Mouse (Mus musculus) kidney, adult 9 months (tissue): ENCODE results near the gene Map3k13.
"Not testable (repeated sequence)": the region's sequence is repeated elsewhere in the genome, so short reads cannot be mapped to it uniquely, and the experiment has no call there.

Experiments
- DNase-seq: peaks from one replicate; pipeline ENCODE4 v3.0.0; 2022

Gene Map3k13

DNA sequence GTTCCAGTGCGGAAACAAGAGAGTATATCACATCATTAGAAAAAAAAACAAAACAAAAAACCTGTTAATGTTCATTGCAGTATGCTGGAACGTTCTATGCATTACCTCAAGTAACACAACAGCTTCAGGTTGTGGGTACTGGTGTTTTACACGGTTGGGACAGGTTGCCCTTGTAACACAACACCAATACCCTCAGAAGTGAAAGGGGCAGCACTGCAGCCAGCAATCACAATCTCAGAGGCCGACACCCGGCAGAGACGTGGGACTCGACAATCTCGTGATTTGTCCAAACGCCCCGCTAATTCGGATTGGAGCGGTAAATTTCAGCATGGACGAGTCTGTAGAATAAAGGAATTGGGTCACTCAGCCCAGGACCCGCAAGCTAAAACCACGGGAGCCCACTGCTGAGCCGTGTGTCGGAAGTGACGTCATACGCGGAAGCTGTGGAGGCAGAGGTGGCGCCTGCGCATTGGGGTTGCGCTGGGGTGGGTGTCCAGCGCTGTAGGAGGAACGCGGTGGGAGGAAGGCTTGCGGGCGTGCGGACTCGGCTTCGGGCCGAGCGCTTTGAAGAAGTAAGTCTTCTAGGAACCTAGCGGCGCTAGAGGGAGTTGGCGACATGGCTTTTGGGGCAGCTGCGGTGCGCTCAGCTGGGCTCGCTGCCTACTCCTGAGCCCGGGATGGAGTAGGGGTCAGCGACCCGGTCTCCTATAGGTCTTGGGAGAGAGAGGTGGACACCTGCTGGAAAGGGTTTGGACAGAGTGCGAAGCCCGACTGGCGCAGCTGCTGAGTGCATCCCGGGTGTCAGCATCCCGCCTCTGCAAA is at the start of gene Map3k13:
Gene Map3k13 (plus strand): TSS at position 472 of the 822 bp plus-strand sequence.
- DNase-seq: peak; percentile 94

DNA sequence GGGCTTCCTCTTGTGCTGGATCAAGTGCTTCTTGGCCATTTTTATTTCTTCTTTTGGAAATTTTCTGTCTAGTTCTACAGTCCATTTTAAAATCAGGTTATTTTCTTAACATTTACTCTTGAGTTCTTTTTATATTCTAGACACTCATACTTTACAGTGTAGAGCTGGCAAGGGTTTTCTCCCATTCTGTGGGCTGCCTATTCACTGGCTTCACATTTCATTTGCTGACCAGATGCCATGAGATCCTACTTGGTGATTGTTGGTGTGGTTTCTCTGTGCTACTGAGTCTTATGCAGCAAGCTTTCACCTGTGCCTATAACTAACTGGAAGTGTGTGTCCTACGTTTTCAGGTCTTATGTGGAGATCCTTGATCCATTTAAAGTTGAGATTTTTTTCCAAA is 35.7 kb upstream of the Map3k13 start:
- no peak for DNase-seq

DNA sequence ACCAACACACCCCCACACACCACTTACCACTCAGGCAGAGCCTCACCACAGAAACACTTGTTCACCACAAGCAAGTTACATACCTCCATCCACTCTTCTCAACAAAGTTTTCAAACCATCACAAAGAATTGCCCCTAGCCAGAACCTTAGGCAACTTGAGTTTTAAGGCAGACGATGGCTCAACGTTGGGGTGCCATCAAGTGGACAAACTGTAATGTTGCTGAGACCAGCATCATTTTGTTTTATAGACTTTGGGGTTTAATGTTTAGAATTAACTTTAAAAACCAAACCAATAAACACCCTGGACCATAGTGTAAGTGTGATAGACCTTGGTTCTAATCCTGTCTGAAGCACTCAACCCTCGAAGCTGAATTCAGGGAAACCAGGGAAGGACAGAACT is 25.9 kb upstream of the Map3k13 start:
- DNase-seq: no peak

DNA sequence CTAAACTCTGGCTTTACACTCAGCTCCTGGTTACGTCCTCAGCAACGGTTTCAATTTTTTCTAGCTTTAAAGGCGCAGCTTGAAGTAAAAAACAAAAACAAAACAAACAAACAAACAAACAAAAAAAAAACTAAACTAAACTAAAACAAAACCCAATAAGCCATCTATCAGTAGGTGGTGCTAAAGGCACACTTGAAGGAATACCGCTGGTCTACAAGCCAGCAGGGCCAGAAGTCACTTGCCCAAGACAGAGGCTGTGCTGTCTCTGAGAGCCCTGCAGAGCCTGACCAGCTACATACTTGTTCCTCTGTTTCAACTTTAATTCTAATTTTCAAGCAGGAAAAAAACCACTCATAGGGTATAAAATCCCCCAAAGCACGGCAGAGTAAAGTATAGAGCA is 24.5 kb upstream of the Map3k13 start:
- peak; percentile 61 for DNase-seq

DNA sequence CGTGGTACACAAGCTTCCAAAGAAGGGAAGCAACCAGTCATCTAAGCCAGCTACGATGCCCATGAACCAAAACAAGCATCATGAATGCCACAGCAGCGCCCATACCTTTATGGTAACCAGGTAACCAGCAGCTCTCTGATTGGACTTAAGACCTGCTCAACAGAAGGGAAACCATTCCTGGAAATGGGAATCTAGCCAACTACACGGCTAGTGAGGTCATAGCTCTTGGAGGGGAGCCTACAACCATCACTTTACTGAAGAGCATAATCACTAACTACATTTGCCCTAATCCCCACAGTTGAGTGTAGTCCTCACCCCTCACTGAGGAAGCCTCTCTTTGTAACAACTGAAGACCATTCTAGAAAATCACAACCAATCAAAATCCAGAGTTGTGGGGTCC is 19.4 kb upstream of the Map3k13 start:
- DNase-seq: peak; percentile 62

GRCm38 (mm10) chr16:21778293-21778866 is 15.8 kb upstream of the Map3k13 start:
- no peak for DNase-seq

GRCm38 (mm10) chr16:21779149-21779548 is 15.0 kb upstream of the Map3k13 start:
- peak; percentile 65 for DNase-seq

- DNase-seq: peak; percentile 77
Measured at GRCm38 (mm10) chr16:21781277-21781676, 12.9 kb upstream of the Map3k13 start.

- DNase-seq: peak; percentile 27
Measured at GRCm38 (mm10) chr16:21781895-21782294, 12.3 kb upstream of the Map3k13 start.

DNA sequence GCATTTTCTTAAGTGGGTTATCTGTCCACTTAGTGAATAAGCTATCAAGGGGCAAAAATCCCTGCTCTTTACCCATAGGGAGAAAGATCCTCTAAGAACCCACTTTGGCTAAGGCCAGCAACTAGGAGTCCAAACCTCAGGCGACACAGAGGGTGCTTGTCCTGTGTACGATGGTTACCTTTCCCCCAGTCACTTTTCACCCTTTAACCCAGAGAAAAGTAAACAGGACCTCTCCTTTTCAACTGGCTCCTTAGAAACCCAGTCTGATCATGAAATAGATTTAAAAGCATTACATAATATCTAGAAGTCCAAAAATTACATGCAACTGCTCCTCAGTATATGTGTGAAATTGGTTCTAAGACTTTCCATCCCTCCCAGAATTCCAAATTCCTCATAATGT is 11.3 kb upstream of the Map3k13 start:
- peak; percentile 58 for DNase-seq

DNA sequence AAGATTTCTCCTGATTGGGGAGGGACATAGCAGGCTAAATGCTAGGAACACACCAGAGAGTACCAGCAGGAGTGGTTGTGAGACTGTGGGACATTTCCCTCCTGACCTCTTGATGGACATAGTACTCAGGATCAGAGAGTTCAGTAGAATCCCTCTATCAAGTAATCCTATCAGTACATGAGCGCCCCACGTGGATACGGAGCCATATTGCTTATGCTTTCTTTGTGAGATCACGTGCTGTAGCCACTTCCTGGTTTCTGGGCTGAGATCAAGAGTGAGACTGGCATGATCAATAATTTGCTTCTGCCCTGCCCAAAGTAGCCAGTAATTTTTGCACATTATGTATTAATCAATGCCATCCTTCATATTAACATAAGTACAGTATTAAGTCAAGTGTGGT is 9.1 kb upstream of the Map3k13 start:
- no peak for DNase-seq

DNA sequence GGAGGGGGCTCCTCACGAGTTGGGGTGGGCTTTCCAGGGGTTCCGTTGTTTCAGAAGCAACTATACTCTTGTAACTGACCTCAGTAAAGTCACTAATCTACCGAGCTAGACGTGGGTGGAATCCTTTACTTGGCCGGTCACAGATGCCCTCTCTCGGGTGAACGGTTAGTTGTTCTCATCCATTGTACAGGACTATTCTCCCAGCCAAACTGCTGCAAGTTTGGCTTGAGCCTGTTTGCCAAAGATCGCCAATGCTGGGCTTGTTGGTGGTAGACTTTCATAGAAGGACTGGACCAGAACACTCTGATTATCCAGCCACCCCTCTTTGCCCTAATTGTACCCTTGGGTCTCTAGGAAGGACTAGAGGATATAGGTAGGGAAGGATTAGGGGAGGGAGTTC is 7.8 kb upstream of the Map3k13 start:
- DNase-seq: peak; percentile 27

- peak; percentile 94 for DNase-seq
Measured at GRCm38 (mm10) chr16:21787516-21788353, 6.4 kb upstream of the Map3k13 start, which contains the start of gene Ehhadh. Gene Ehhadh, minus strand, starts transcription at chr16:21787807.

GRCm38 (mm10) chr16:21788581-21788980 is 5.6 kb upstream of the Map3k13 start:
- peak; percentile 72 for DNase-seq

- DNase-seq: no peak
Measured at GRCm38 (mm10) chr16:21789180-21789579, 5.0 kb upstream of the Map3k13 start.

DNA sequence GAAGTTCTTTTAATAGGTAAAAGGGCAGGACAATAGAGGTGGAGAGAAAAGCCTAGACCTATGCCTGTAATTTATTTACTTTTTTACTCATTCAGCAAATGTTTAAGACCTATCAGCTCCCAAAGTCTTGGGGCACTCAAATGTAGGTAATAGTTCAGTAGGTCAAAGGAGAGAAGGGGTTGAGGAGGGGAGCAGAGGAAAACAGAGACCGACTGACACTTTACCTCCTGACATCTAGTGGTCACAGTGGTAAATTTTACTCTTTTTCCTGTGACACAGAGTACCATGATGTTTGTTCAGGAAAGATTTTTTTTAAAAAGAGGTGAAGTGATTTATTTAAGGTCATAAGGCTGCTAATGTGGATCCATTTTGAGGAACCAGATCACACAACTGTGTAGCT is 3.7 kb upstream of the Map3k13 start:
- peak; percentile 63 for DNase-seq

- no peak for DNase-seq
Measured at GRCm38 (mm10) chr16:21791779-21792178, 2.4 kb upstream of the Map3k13 start.

GRCm38 (mm10) chr16:21793080-21793810 is 901 bp upstream of the Map3k13 start:
- not testable (repeated sequence) for DNase-seq

DNA sequence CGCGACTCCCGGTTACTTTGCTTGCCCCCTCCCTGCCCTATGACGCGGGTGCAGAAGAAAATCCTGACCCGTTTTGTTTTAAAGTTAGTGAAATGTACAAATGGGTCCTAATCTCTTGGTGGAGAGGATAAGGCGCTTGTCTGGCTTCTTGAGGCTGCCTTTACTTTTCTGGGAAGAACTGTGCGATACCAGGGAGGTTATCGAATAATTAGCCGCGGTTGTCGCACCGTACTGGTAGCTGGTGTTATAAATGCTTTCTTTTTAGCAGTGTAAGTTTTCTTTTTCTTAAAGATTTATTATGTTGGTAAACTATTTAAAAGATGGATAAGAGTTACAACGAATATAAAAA is 525 bp downstream of the Map3k13 start:
- DNase-seq: no peak

GRCm38 (mm10) chr16:21795071-21795470 is 925 bp downstream of the Map3k13 start:
- no peak for DNase-seq

DNA sequence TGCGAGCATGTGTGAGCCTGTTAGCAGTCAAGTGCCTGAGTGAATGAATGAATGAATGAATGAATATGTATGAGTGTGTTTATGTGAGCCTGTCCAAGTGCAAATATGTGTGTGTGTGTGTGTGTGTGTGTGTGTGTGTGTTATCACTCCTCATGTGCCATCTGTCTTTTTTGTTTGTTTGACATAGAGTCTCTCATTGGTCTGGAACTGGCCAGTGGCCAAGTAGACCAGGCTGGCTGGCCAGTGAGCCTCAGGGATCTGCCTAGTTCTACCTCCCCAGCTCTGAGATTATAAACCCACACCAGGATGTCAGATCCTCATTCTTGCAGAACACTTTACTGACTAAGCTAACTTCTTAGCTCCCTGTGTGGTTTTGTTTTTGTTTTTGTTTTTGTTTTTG is 10.1 kb downstream of the Map3k13 start:
- no peak for DNase-seq

DNA sequence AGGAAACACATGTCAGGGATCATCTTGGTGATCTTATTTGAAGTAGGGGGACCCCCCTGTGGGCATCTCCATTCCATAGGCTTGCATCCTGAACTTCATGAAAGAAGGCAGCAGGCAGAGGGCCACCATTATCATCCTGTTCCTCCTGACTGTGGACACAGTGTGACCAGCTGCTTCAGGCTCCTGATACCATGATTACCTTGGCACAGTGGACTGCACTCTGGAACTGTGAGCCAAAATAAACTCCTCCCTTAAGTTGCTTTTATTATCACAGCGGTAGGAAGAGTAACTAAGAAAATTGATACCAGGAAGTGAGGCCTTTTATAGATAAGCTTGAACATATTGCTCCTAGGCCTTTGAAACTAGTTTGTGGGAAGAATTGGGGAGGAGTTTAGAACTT is 12.7 kb downstream of the Map3k13 start:
- DNase-seq: no peak

DNA sequence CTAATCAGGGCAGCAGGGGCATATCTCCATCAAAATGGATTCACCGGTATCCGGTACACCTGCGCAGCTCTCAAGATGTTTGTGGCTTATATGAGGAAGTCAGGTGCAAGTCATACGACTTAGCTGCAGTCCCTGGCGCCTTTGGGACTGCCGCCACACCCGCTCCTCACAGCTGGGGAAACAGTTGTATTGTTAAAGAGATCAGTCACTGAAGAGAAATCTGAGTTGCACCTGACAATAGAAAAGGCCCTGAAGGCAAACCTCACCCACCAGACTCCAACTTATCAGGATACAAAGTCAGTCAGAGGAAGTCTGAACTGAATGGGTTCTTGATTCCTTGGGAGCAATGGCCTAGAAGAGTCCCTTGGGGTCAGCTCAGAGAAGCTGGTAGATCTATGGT is 13.6 kb downstream of the Map3k13 start:
- not testable (repeated sequence) for DNase-seq
